Mouse (Mus musculus): Measurements from ENCODE around the gene Slc44a3. TPM values are rescaled to one million over a fixed set of nuclear protein-coding genes. Genes with fewer than 3 reads are reported as not detected.

The Slc44a3 gene
- polyA plus RNA-seq, 1 experiment from 2014 or later, result 6.2 TPM

- H3K4me3 ChIP-seq (replicated peaks), result no peak overlapping the region
- H3K9ac ChIP-seq, result no peak overlapping the region
- H3K27ac ChIP-seq (replicated peaks), result no peak overlapping the region
- ATAC-seq (ENCODE audit: insufficient number of reproducible peaks, low FRiP score, low TSS enrichment, low read depth), result peak; percentile 56; the same call in 1 of the 2 replicates
- H3K9me3 ChIP-seq (replicated peaks), result no peaks in the 10 kb centered on the region
- peaks cover 58% of the 10 kb centered on the region for H3K36me3 ChIP-seq
- H3K4me1 ChIP-seq, result peaks cover 22% of the 10 kb centered on the region
- WGBS, result 55% methylated on average over 10 of the region's 10 CpGs
- no peak overlapping the region for H3K4me2 ChIP-seq (replicated peaks)
- H3K27me3 ChIP-seq, result no peaks in the 10 kb centered on the region
Observed at GRCm38 (mm10) chr3:121451404-121451803, 80.8 kb downstream of the Slc44a3 start.

- WGBS, result 72% methylated on average over 8 of the region's 8 CpGs
- H3K4me1 ChIP-seq, result peaks cover 22% of the 10 kb centered on the region
- no peaks in the 10 kb centered on the region for H3K9me3 ChIP-seq (replicated peaks)
- no peaks in the 10 kb centered on the region for H3K27me3 ChIP-seq
- H3K9ac ChIP-seq, result no peak overlapping the region
- H3K4me3 ChIP-seq (replicated peaks), result no peak overlapping the region
- ATAC-seq (ENCODE audit: insufficient number of reproducible peaks, low FRiP score, low TSS enrichment, low read depth), result no peak
- peaks cover 43% of the 10 kb centered on the region for H3K36me3 ChIP-seq
- no peak overlapping the region for H3K4me2 ChIP-seq (replicated peaks)
- H3K27ac ChIP-seq (replicated peaks), result 0 out of 2 replicates have a peak overlapping the region, but pooled peaks have one; percentile 58
Observed at GRCm38 (mm10) chr3:121449527-121449926, 82.7 kb downstream of the Slc44a3 start.

- H3K9me3 ChIP-seq (replicated peaks), result no peaks in the 10 kb centered on the region
- no peak overlapping the region for H3K4me2 ChIP-seq (replicated peaks)
- H3K4me1 ChIP-seq, result peaks cover 32% of the 10 kb centered on the region
- WGBS, result 60% methylated on average over 8 of the region's 8 CpGs
- H3K27ac ChIP-seq (replicated peaks), result peak overlapping the region; percentile 52; the same call in 1 of the 2 replicates
- H3K27me3 ChIP-seq, result no peaks in the 10 kb centered on the region
- ATAC-seq (ENCODE audit: insufficient number of reproducible peaks, low FRiP score, low TSS enrichment, low read depth), result no peak
- H3K9ac ChIP-seq, result no peak overlapping the region
- no peak overlapping the region for H3K4me3 ChIP-seq (replicated peaks)
- peaks cover 38% of the 10 kb centered on the region for H3K36me3 ChIP-seq
Observed at GRCm38 (mm10) chr3:121448606-121449005, 83.6 kb downstream of the Slc44a3 start.

- Histone ChIP-seq H3K4me3 (replicated peaks) (no peak overlapping the region), H3K9ac (no peak overlapping the region), H3K36me3 (peaks cover 38% of the 10 kb centered on the region), H3K27ac (replicated peaks) (peak overlapping the region; percentile 52), H3K4me1 (peaks cover 37% of the 10 kb centered on the region), H3K4me2 (replicated peaks) (peak overlapping the region; percentile 15; the same call in 1 of the 2 replicates), H3K9me3 (replicated peaks) (no peaks in the 10 kb centered on the region), H3K27me3 (no peaks in the 10 kb centered on the region)
- 33% methylated on average over 11 of the region's 11 CpGs for WGBS
- peak; percentile 55 for ATAC-seq (ENCODE audit: insufficient number of reproducible peaks, low FRiP score, low TSS enrichment, low read depth)
Observed at GRCm38 (mm10) chr3:121448029-121448468, 84.2 kb downstream of the Slc44a3 start.

GRCm38 (mm10) chr3:121446454-121446853 is 85.8 kb downstream of the Slc44a3 start:
- H3K27ac ChIP-seq (replicated peaks), result no peak overlapping the region
- no peak for ATAC-seq (ENCODE audit: insufficient number of reproducible peaks, low FRiP score, low TSS enrichment, low read depth)
- peaks cover 53% of the 10 kb centered on the region for H3K4me1 ChIP-seq
- no peak overlapping the region for H3K4me3 ChIP-seq (replicated peaks)
- H3K4me2 ChIP-seq (replicated peaks), result no peak overlapping the region
- H3K36me3 ChIP-seq, result peaks cover 30% of the 10 kb centered on the region
- no peak overlapping the region for H3K9ac ChIP-seq
- WGBS, result 76% methylated on average over 7 of the region's 8 CpGs
- no peaks in the 10 kb centered on the region for H3K9me3 ChIP-seq (replicated peaks)
- H3K27me3 ChIP-seq, result no peaks in the 10 kb centered on the region

GRCm38 (mm10) chr3:121444414-121444813 is 87.8 kb downstream of the Slc44a3 start:
- 82% methylated on average over 6 of the region's 6 CpGs for WGBS
- Histone ChIP-seq H3K4me2 (replicated peaks) (no peak overlapping the region), H3K27me3 (no peaks in the 10 kb centered on the region), H3K36me3 (peaks cover 16% of the 10 kb centered on the region; the same call in 1 of the 2 replicates), H3K9me3 (replicated peaks) (no peaks in the 10 kb centered on the region), H3K4me1 (peaks cover 66% of the 10 kb centered on the region), H3K27ac (replicated peaks) (no peak overlapping the region), H3K4me3 (replicated peaks) (no peak overlapping the region), H3K9ac (no peak overlapping the region)
- ATAC-seq (ENCODE audit: insufficient number of reproducible peaks, low FRiP score, low TSS enrichment, low read depth), result no peak

- Histone ChIP-seq H3K36me3 (peaks cover 16% of the 10 kb centered on the region; the same call in 1 of the 2 replicates), H3K27me3 (no peaks in the 10 kb centered on the region), H3K27ac (replicated peaks) (0 out of 2 replicates have a peak overlapping the region, but pooled peaks have one; percentile 17), H3K4me1 (peaks cover 68% of the 10 kb centered on the region), H3K9ac (no peak overlapping the region), H3K9me3 (replicated peaks) (no peaks in the 10 kb centered on the region), H3K4me2 (replicated peaks) (no peak overlapping the region), H3K4me3 (replicated peaks) (no peak overlapping the region)
- no peak for ATAC-seq (ENCODE audit: insufficient number of reproducible peaks, low FRiP score, low TSS enrichment, low read depth)
- 61% methylated on average over 4 of the region's 4 CpGs for WGBS
Observed at GRCm38 (mm10) chr3:121443861-121444271, 88.3 kb downstream of the Slc44a3 start.

GRCm38 (mm10) chr3:121442288-121442687 is 89.9 kb downstream of the Slc44a3 start:
- H3K27me3 ChIP-seq, result no peaks in the 10 kb centered on the region
- H3K9ac ChIP-seq, result no peak overlapping the region
- no peak for ATAC-seq (ENCODE audit: insufficient number of reproducible peaks, low FRiP score, low TSS enrichment, low read depth)
- H3K4me3 ChIP-seq (replicated peaks), result no peak overlapping the region
- H3K9me3 ChIP-seq (replicated peaks), result no peaks in the 10 kb centered on the region
- no peak overlapping the region for H3K27ac ChIP-seq (replicated peaks)
- peaks cover 64% of the 10 kb centered on the region for H3K4me1 ChIP-seq
- WGBS, result 82% methylated on average over 5 of the region's 5 CpGs
- peaks cover 16% of the 10 kb centered on the region; the same call in 1 of the 2 replicates for H3K36me3 ChIP-seq
- no peak overlapping the region for H3K4me2 ChIP-seq (replicated peaks)

GRCm38 (mm10) chr3:121441504-121441903 is 90.7 kb downstream of the Slc44a3 start:
- no peak overlapping the region for H3K27ac ChIP-seq (replicated peaks)
- H3K27me3 ChIP-seq, result no peaks in the 10 kb centered on the region
- no peak overlapping the region for H3K4me3 ChIP-seq (replicated peaks)
- H3K9ac ChIP-seq, result no peak overlapping the region
- no peak for ATAC-seq (ENCODE audit: insufficient number of reproducible peaks, low FRiP score, low TSS enrichment, low read depth)
- H3K4me1 ChIP-seq, result peaks cover 72% of the 10 kb centered on the region
- H3K9me3 ChIP-seq (replicated peaks), result no peaks in the 10 kb centered on the region
- no peak overlapping the region for H3K4me2 ChIP-seq (replicated peaks)
- peaks cover 16% of the 10 kb centered on the region; the same call in 1 of the 2 replicates for H3K36me3 ChIP-seq
- 94% methylated on average over 12 of the region's 12 CpGs for WGBS

- H3K9ac ChIP-seq, result no peak overlapping the region
- no peaks in the 10 kb centered on the region for H3K27me3 ChIP-seq
- H3K9me3 ChIP-seq (replicated peaks), result no peaks in the 10 kb centered on the region
- WGBS, result 71% methylated on average over 11 of the region's 11 CpGs
- H3K4me2 ChIP-seq (replicated peaks), result no peak overlapping the region
- peaks cover 87% of the 10 kb centered on the region for H3K4me1 ChIP-seq
- no peak overlapping the region for H3K27ac ChIP-seq (replicated peaks)
- no peak for ATAC-seq (ENCODE audit: insufficient number of reproducible peaks, low FRiP score, low TSS enrichment, low read depth)
- H3K4me3 ChIP-seq (replicated peaks), result no peak overlapping the region
- peaks cover 15% of the 10 kb centered on the region; the same call in 1 of the 2 replicates for H3K36me3 ChIP-seq
Observed at GRCm38 (mm10) chr3:121439623-121440161, 92.5 kb downstream of the Slc44a3 start.

- no peak overlapping the region for H3K4me3 ChIP-seq (replicated peaks)
- H3K9me3 ChIP-seq (replicated peaks), result no peaks in the 10 kb centered on the region
- H3K4me1 ChIP-seq, result peaks cover 88% of the 10 kb centered on the region
- H3K36me3 ChIP-seq, result 0 out of 2 replicates have a peak, but pooled peaks cover 10% of the 10 kb centered on the region
- 69% methylated on average over 7 of the region's 7 CpGs for WGBS
- H3K4me2 ChIP-seq (replicated peaks), result no peak overlapping the region
- H3K27ac ChIP-seq (replicated peaks), result peak overlapping the region; percentile 8; the same call in 1 of the 2 replicates
- no peak overlapping the region for H3K9ac ChIP-seq
- no peak for ATAC-seq (ENCODE audit: insufficient number of reproducible peaks, low FRiP score, low TSS enrichment, low read depth)
- H3K27me3 ChIP-seq, result no peaks in the 10 kb centered on the region
Observed at GRCm38 (mm10) chr3:121437996-121438395, 94.2 kb downstream of the Slc44a3 start.

GRCm38 (mm10) chr3:121437070-121437469 is 95.1 kb downstream of the Slc44a3 start:
- no peak for ATAC-seq (ENCODE audit: insufficient number of reproducible peaks, low FRiP score, low TSS enrichment, low read depth)
- 0 out of 2 replicates have a peak, but pooled peaks cover 8% of the 10 kb centered on the region for H3K36me3 ChIP-seq
- no peaks in the 10 kb centered on the region for H3K9me3 ChIP-seq (replicated peaks)
- H3K27ac ChIP-seq (replicated peaks), result no peak overlapping the region
- H3K9ac ChIP-seq, result no peak overlapping the region
- peaks cover 88% of the 10 kb centered on the region for H3K4me1 ChIP-seq
- WGBS, result 65% methylated on average over 7 of the region's 7 CpGs
- no peak overlapping the region for H3K4me2 ChIP-seq (replicated peaks)
- H3K27me3 ChIP-seq, result no peaks in the 10 kb centered on the region
- H3K4me3 ChIP-seq (replicated peaks), result no peak overlapping the region

Measured in embryonic facial prominence, embryonic 15.5 days (tissue).